Mouse (Mus musculus) lung, embryonic 14.5 days (tissue): ENCODE measurements around the gene Gm14296. TPM values are rescaled to one million over a fixed set of nuclear protein-coding genes. Genes with fewer than 3 reads are reported as not detected.
"Not testable (repeated sequence)": the region's sequence is repeated elsewhere in the genome, so short reads cannot be mapped to it uniquely, and the experiment has no call there.

Experiments used
- ATAC-seq: fragments of 200-750 bp; cut with Nextera tagmentation; 2 replicates; pipeline ENCODE4 v1.8.0; 2017; ENCODE audit warnings: mild to moderate bottlenecking, moderate TSS enrichment, moderate library complexity; ENCODE audit not compliant: insufficient read depth
- DNase-seq: peaks from one replicate; pipeline ENCODE4 v3.0.0-alpha.2; 2015
- H3K27ac ChIP-seq: fragments of 300-500 bp; sonication (generic); 2 replicates; pipeline ENCODE4 v1.5.1; 2014; ENCODE audit warnings: low read depth, mild to moderate bottlenecking, moderate library complexity
- H3K27me3 ChIP-seq: fragments of 300-500 bp; sonication (generic); 2 replicates; pipeline ENCODE4 v1.6.1; 2014; ENCODE audit warnings: low read length, control low read depth; ENCODE audit not compliant: insufficient read depth
- H3K36me3 ChIP-seq: fragments of 300-500 bp; sonication (generic); 2 replicates; pipeline ENCODE4 v1.6.1; 2014; ENCODE audit warnings: control low read depth; ENCODE audit not compliant: insufficient read depth
- H3K4me1 ChIP-seq: fragments of 300-500 bp; sonication (generic); 2 replicates; pipeline ENCODE4 v1.6.1; 2014; ENCODE audit warnings: antibody characterized with exemption, control low read depth; ENCODE audit not compliant: insufficient read depth
- H3K4me2 ChIP-seq: fragments of 300-500 bp; sonication (generic); 2 replicates; pipeline ENCODE4 v1.6.1; 2014; ENCODE audit warnings: mild to moderate bottlenecking
- H3K4me3 ChIP-seq: fragments of 300-500 bp; sonication (generic); 2 replicates; pipeline ENCODE4 v1.5.1; 2014; ENCODE audit warnings: low read depth, low read length
- H3K9ac ChIP-seq: fragments of 300-500 bp; sonication (generic); 2 replicates; pipeline ENCODE4 v1.6.1; 2014
- H3K9me3 ChIP-seq: fragments of 300-500 bp; sonication (generic); 2 replicates; pipeline ENCODE4 v1.6.1; 2016; ENCODE audit warnings: low read depth, low read length, control low read depth
- WGBS: fragments of 180-500 bp; shearing (Covaris S2); extraction: QIAGEN DNeasy Blood & Tissue Kit; methylation state at CpG from one replicate; pipeline ENCODE4 v1.1.7; 2014; 5-methylcytosine and 5-hydroxymethylcytosine counted together
- polyA plus RNA-seq: library from polyadenylated mRNA; unstranded; fragments of >200 nt; fragmentation: Nextera tagmentation; extraction: Ambion mirVana; gene quantifications from 2 replicates; pipeline ENCODE4 v1.2.1, GENCODE M21; 2014

Gene Gm14296
- polyA plus RNA-seq = 13.4 and 14.1 TPM in 2 replicates

DNA sequence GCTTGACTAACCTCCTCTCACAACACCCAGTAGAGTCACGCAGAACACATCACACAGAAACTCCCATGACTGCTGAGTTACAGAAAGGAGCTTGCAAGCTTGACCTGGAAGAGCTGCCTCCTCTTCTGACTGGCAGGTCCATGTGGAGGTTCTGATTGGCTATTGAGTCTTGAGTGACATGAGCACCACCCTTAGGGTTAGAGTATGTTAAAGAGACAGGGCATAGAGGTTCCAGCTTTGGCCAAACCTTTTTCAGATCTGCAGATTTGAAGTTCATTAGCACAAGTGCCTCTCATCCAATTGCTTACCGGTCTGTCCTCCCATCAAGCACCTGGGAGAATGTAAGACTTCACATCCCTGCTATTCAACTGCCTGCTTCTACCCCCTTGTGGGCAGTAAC, at the start of gene Gm14296:
Gm14296 (minus strand) TSS at position 101 of the 400 bp plus-strand sequence.
- no CpG with 5 or more reads among the region's 2 CpGs for WGBS
- not testable (repeated sequence) for H3K9ac ChIP-seq, H3K4me2 ChIP-seq, H3K4me3 ChIP-seq, H3K36me3 ChIP-seq, H3K9me3 ChIP-seq, H3K27me3 ChIP-seq, H3K4me1 ChIP-seq, ATAC-seq, H3K27ac ChIP-seq, DNase-seq

- not testable (repeated sequence) for H3K27ac ChIP-seq, DNase-seq, H3K4me2 ChIP-seq, H3K9me3 ChIP-seq, H3K27me3 ChIP-seq, H3K9ac ChIP-seq, H3K4me3 ChIP-seq, ATAC-seq, H3K4me1 ChIP-seq, H3K36me3 ChIP-seq
- WGBS = no CpG with 5 or more reads among the region's 1 CpGs
Measured at GRCm38 (mm10) chr2:176905464-176905863, 22.1 kb downstream of the Gm14296 start.

Other genes starting within 250 kb of the Gm14296 start
- gene Gm14305, start 219.5 kb downstream of the Gm14296 start, polyA plus RNA-seq = 35.5 and 38.0 TPM in 2 replicates
- gene Gm14295, start 129.2 kb downstream of the Gm14296 start, polyA plus RNA-seq = 16.3 and 19.1 TPM in 2 replicates
- not detected in 2 replicates for gene Gm14408, start 96.7 kb downstream of the Gm14296 start, polyA plus RNA-seq
- gene Gm14419, start 73.1 kb upstream of the Gm14296 start, polyA plus RNA-seq = 14.6 and 15.8 TPM in 2 replicates
- gene Gm14401, start 146.5 kb upstream of the Gm14296 start, polyA plus RNA-seq = 0.88 TPM in 1 of 2 replicates, not detected in the other